Mouse (Mus musculus) limb, embryonic 12.5 days (tissue): ENCODE data around the gene Cgas. TPM values are rescaled to one million over a fixed set of nuclear protein-coding genes. Genes with fewer than 3 reads are reported as not detected.

Source experiments
- ATAC-seq: fragments of 200-750 bp; cut with Nextera tagmentation; 2 replicates; pipeline ENCODE4 v1.8.0; 2017; ENCODE audit warnings: low read depth, moderate TSS enrichment; ENCODE audit not compliant: insufficient number of reproducible peaks, insufficient read depth, low FRiP score, low TSS enrichment
- H3K27ac ChIP-seq: fragments of 300-500 bp; sonication (generic); 2 replicates; pipeline ENCODE4 v1.5.1; 2016; ENCODE audit warnings: mild to moderate bottlenecking, moderate library complexity
- H3K27me3 ChIP-seq: fragments of 300-500 bp; sonication (generic); 2 replicates; pipeline ENCODE4 v1.6.1; 2016; ENCODE audit warnings: mild to moderate bottlenecking, moderate library complexity
- H3K36me3 ChIP-seq: fragments of 300-500 bp; sonication (generic); 2 replicates; pipeline ENCODE4 v1.6.1; 2016; ENCODE audit warnings: mild to moderate bottlenecking, moderate library complexity
- H3K4me1 ChIP-seq: fragments of 300-500 bp; sonication (generic); replicated peaks from 2 replicates; pipeline ENCODE4 v1.6.1; 2016
- H3K4me2 ChIP-seq: fragments of 300-500 bp; sonication (generic); 2 replicates; pipeline ENCODE4 v1.6.1; 2016; ENCODE audit warnings: mild to moderate bottlenecking, moderate library complexity
- H3K4me3 ChIP-seq: fragments of 300-500 bp; sonication (generic); replicated peaks from 2 replicates; pipeline ENCODE4 v1.5.1; 2016; ENCODE audit warnings: mild to moderate bottlenecking
- H3K9ac ChIP-seq: fragments of 300-500 bp; sonication (generic); replicated peaks from 2 replicates; pipeline ENCODE4 v1.6.1; 2016; ENCODE audit warnings: mild to moderate bottlenecking, moderate library complexity
- H3K9me3 ChIP-seq: fragments of 300-500 bp; sonication (generic); 2 replicates; pipeline ENCODE4 v1.6.1; 2016; ENCODE audit warnings: mild to moderate bottlenecking, moderate library complexity
- WGBS: fragments of 180-500 bp; shearing (Covaris S2); methylation state at CpG from one replicate; pipeline ENCODE4 v1.1.7; 2016; 5-methylcytosine and 5-hydroxymethylcytosine counted together
- polyA plus RNA-seq: library from polyadenylated mRNA; unstranded; fragments of >200 nt; fragmentation: Nextera tagmentation; extraction: Ambion mirVana; gene quantifications from 2 replicates; pipeline ENCODE4 v1.2.1, GENCODE M21; 2016

Cgas gene
- polyA plus RNA-seq, 1 experiment from 2014 or later = 1.7 TPM

DNA sequence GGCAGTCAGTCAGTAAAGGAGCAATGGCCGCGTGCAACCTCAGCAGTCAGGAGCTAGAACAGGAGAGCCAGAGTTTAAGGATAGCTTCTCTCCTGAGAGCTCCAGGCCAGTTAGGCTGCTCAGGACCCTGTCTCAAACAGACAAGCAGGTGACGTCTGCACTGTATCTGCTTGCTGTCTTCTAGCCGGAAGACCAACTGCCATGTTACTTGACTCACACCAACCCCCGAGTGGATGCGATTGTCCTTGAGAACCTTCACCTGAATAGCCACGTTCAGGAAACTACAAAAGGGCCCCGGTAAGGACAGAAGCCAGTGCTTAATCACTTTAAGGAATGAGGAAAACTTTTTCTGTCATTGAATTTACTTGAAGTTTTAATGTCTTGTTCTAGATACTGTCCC is 14.0 kb upstream of the Cgas start:
- H3K27ac ChIP-seq = no peak overlapping the region
- H3K4me1 ChIP-seq = no peaks in the 10 kb centered on the region
- 89% methylated on average over 8 of the region's 8 CpGs for WGBS
- H3K36me3 ChIP-seq = peaks cover 74% of the 10 kb centered on the region
- no peaks in the 10 kb centered on the region for H3K9me3 ChIP-seq
- H3K27me3 ChIP-seq = no peaks in the 10 kb centered on the region
- ATAC-seq = no peak
- no peak overlapping the region for H3K4me3 ChIP-seq
- H3K9ac ChIP-seq = no peak overlapping the region
- H3K4me2 ChIP-seq = no peak overlapping the region

DNA sequence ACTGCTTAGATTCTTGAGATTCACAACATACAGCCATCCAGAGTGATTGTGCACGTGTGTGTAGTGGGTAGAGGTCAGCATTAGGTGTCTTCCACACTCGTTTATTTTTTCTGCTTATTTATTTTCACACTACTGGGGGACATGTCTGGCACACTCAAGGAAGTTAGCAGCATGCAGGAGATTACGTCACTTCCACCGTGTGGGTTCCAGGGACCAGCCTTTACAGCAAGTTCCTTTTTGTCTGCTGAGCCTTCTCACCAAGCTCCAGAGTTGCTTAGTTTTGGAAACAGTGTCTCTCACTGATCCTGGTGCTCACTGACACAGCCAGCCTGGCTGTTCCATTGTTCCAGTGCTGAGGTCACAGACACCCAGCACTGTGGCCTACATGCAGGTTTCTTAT is 8.3 kb upstream of the Cgas start:
- no peaks in the 10 kb centered on the region for H3K9me3 ChIP-seq
- H3K4me1 ChIP-seq = peaks cover 8% of the 10 kb centered on the region
- H3K27ac ChIP-seq = no peak overlapping the region
- H3K27me3 ChIP-seq = no peaks in the 10 kb centered on the region
- peaks cover 38% of the 10 kb centered on the region for H3K36me3 ChIP-seq
- 88% methylated on average over 4 of the region's 4 CpGs for WGBS
- no peak overlapping the region for H3K4me2 ChIP-seq
- H3K9ac ChIP-seq = no peak overlapping the region
- no peak overlapping the region for H3K4me3 ChIP-seq
- ATAC-seq = no peak

DNA sequence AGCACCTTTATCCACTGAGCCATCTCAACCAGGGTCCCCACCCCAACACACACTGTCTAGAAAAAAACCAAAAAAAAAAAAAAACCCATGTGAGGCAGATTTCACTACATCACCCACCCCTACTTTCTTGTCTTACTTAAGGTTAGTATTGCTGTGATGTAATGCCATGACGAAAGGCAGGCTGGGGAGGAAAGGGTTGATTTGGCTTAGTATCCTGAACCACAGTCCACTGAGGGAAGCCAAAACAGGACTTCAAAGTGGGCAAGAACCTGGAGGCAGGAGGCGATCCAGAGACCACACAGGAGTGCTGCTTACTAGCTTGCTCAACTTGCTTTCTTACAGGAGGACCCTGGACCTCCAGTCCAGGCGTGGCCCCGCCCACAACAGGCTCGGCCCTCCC is 7.4 kb upstream of the Cgas start:
- no peak for ATAC-seq
- Histone ChIP-seq H3K4me2 (no peak overlapping the region), H3K9ac (no peak overlapping the region), H3K27me3 (peaks cover 9% of the 10 kb centered on the region), H3K27ac (no peak overlapping the region), H3K9me3 (no peaks in the 10 kb centered on the region), H3K36me3 (peaks cover 35% of the 10 kb centered on the region), H3K4me3 (no peak overlapping the region), H3K4me1 (peaks cover 8% of the 10 kb centered on the region)
- WGBS = 77% methylated on average over 5 of the region's 5 CpGs

DNA sequence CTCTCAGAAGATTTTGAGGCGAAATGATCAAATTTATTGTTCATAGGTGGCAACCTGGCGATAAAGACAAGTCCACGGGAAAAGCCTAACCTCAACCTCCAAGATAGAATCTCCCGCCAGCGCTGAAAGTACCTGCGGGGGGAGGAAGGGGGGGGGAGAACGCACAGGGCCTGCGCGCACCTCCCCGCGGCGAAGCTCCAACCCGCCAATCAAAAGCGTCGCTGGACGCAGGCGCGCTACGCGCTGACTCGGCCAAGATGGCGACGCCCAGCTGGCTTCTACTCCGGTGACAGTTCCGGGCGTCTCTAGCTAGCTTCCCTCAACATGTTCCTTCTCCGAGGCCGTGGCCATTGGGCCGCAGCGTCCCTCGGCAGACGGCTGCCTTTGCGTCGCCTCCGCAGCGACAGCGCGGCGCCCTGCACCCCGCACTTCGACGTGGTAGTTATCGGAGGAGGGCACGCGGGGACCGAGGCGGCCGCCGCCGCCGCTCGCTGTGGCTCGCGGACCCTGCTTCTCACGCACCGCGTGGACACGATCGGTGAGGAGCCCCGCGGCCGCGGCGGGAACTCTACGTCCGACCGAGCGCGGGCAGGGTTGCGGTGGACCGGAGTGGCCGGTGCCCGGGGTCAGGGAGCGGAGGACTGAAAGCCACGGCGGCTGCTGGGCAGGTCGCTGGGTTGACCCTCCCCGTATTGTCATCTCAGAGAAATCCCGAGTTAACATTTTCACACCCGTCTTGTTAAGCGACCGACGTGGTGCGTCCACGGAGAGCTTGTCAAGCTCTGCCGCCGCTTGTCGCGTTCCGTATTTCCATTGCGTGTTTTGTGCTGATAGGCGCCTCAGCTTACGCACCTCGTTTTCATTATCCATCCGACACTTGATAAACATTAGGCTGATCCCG is 5.2 kb upstream of the Cgas start, which contains the start of the genes Mto1 and Gm17324:
TSS of gene Mto1 (plus strand) at position 236 of the 901 bp plus-strand sequence.
TSS of gene Gm17324 (minus strand) at position 814 of the 901 bp plus-strand sequence.
- Histone ChIP-seq H3K4me1 (peaks cover 8% of the 10 kb centered on the region), H3K4me2 (peak within 1 kb of the TSS; percentile 72), H3K36me3 (peaks cover 21% of the 10 kb centered on the region), H3K27me3 (peaks cover 30% of the 10 kb centered on the region), H3K9ac (peak within 1 kb of the TSS; percentile 90), H3K4me3 (peak within 1 kb of the TSS; percentile 98), H3K27ac (peak within 1 kb of the TSS; percentile 88), H3K9me3 (no peaks in the 10 kb centered on the region)
- peak; percentile 84 for ATAC-seq
- under 1% methylated on average over 96 of the region's 96 CpGs for WGBS

DNA sequence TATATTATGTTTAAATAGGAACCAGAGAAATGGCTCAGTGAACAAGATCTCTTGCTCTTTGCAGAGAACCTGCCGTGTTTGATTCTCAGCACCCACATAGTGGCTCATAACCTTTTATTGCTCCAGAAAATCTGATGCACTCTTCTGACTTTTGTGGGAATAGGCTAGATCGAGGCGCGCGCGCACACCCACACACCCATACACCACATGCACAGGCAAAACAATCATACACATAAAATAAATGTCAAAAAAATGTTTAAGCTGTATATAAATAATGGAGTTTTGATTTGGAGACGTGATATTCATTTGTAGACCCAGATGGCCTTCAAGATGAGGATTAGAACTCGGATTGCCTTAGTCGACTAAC is 4.6 kb upstream of the Cgas start:
- 31% methylated on average over 9 of the region's 9 CpGs for WGBS
- peak overlapping the region; percentile 72 for H3K4me2 ChIP-seq
- H3K4me1 ChIP-seq = peaks cover 12% of the 10 kb centered on the region
- H3K27me3 ChIP-seq = peaks cover 37% of the 10 kb centered on the region
- no peak overlapping the region for H3K27ac ChIP-seq
- H3K9me3 ChIP-seq = no peaks in the 10 kb centered on the region
- peaks cover 14% of the 10 kb centered on the region for H3K36me3 ChIP-seq
- peak overlapping the region; percentile 90; the same call in 1 of the 2 replicates for H3K9ac ChIP-seq
- H3K4me3 ChIP-seq = peak overlapping the region; percentile 98
- ATAC-seq = peak; percentile 26; the same call in 1 of the 2 replicates

DNA sequence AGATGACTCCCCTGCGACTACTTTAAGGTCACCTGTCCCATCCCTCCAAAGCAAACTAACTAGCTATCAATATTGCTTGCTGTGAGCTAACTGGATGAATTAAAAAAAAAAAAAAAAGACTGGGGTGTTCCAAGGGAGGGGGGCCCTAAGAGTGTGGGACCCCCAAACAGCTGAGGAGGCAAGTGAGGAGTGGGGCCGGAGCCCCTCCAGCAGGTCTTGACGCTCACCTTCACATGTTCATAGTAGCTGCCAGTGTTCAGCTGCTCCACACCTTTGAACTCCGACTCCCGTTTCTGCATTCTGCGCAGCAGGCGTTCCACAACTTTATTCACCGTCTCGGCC is 829 bp downstream of the Cgas start:
- Histone ChIP-seq H3K9me3 (no peaks in the 10 kb centered on the region), H3K9ac (peak overlapping the region; percentile 58), H3K4me3 (peak overlapping the region; percentile 49), H3K4me1 (peaks cover 7% of the 10 kb centered on the region; the same call in 1 of the 2 replicates), H3K27me3 (peaks cover 69% of the 10 kb centered on the region), H3K27ac (no peak overlapping the region), H3K36me3 (no peaks in the 10 kb centered on the region), H3K4me2 (peak overlapping the region; percentile 79)
- ATAC-seq = 0 out of 2 replicates have a peak, but pooled peaks have one; percentile 34
- 4% methylated on average over 9 of the region's 9 CpGs for WGBS

DNA sequence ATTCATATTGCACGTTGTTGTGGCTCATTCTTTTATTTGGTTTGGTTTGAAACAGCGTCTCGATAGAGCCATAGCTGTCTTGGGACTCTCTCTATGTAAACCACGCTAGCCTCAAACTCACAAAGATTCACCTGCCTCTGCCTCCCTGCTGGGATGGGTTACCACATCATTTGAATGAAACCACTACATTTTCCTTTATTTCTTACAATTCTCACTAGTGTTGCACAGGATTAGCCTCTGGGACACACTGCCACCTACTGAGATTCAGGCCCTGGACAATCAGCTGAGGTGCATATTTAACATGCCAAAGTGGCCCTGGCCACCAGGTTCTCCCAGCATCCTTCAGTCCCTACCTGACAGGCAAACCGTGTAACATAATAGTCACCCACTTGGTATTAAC is 3.6 kb downstream of the Cgas start:
- Histone ChIP-seq H3K4me3 (no peak overlapping the region), H3K27me3 (peaks cover 58% of the 10 kb centered on the region), H3K9ac (no peak overlapping the region), H3K36me3 (no peaks in the 10 kb centered on the region), H3K9me3 (no peaks in the 10 kb centered on the region), H3K27ac (no peak overlapping the region), H3K4me1 (peaks cover 7% of the 10 kb centered on the region; the same call in 1 of the 2 replicates), H3K4me2 (no peak overlapping the region)
- WGBS = 61% methylated on average over 5 of the region's 5 CpGs
- ATAC-seq = no peak

DNA sequence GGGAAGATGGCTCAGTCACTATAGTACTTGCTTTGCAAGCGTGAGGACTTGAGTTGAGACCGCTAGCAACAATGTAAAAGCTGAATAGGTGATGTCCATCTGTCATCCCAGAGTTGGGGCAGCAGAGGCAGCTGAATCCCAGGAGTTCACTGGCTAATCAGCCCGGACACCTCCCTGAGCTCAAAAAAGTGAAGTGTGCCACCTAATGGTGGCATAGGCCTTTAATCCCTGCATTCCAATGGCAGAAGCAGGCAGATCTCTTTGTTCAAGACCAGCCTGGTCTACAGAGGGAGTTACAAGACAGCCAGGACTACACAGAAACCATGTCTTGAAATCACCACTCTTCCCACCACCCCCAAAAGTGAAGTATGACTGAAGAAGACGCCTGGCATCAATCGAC is 10.6 kb downstream of the Cgas start:
- Histone ChIP-seq H3K9me3 (no peaks in the 10 kb centered on the region), H3K27ac (no peak overlapping the region), H3K27me3 (peaks cover 7% of the 10 kb centered on the region), H3K4me3 (no peak overlapping the region), H3K36me3 (no peaks in the 10 kb centered on the region), H3K4me2 (no peak overlapping the region), H3K4me1 (no peaks in the 10 kb centered on the region; the same call in 1 of the 2 replicates), H3K9ac (no peak overlapping the region)
- WGBS = 89% methylated on average over 5 of the region's 5 CpGs
- no peak for ATAC-seq

DNA sequence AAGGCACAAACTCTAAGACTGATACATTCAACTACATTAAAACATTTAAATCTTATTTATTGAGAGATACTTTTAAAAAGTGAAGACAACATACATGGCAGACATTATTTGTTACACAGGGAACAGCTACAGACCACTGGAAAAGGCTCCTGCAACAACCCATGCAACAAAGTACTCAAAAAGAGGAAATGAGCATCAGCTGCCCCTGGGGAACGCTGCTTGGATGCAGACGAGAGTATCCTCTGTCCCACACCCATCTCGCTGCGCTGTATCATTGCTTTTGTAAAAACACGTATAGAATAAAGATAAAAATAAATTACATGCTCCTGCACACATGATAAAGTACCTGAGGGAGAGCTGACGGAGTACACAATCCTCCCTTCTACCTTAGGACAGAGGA is 12.6 kb downstream of the Cgas start:
- Histone ChIP-seq H3K9ac (no peak overlapping the region), H3K4me1 (no peaks in the 10 kb centered on the region; the same call in 1 of the 2 replicates), H3K4me2 (no peak overlapping the region), H3K27ac (no peak overlapping the region), H3K9me3 (no peaks in the 10 kb centered on the region), H3K27me3 (no peaks in the 10 kb centered on the region; the same call in 1 of the 2 replicates), H3K4me3 (no peak overlapping the region), H3K36me3 (no peaks in the 10 kb centered on the region)
- no peak for ATAC-seq
- 75% methylated on average over 6 of the region's 6 CpGs for WGBS

DNA sequence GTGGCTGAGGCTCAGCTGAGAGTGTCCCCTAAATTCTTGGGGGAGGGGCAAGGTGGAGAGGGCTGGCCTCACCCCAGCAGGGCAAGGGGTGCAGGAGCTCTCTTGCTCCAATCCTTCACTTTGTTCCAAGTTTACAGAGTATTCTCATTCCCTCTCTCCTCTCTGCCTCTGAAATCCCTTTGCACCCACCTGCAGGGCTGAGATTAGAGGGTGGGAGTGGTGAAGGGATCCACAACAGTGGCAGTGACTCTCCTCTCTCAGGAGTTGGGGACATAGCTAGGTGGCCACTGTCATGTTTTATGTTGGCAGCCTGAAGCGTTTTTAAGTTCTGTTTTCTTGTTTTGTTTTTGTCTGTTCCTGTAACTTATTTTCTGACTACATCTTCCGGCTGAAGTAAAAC is 13.5 kb downstream of the Cgas start:
- Histone ChIP-seq H3K27me3 (no peaks in the 10 kb centered on the region; the same call in 1 of the 2 replicates), H3K9me3 (no peaks in the 10 kb centered on the region), H3K9ac (no peak overlapping the region), H3K36me3 (no peaks in the 10 kb centered on the region), H3K4me3 (no peak overlapping the region), H3K4me1 (no peaks in the 10 kb centered on the region; the same call in 1 of the 2 replicates), H3K4me2 (no peak overlapping the region), H3K27ac (no peak overlapping the region)
- no peak for ATAC-seq
- 57% methylated on average over 2 of the region's 2 CpGs for WGBS

DNA sequence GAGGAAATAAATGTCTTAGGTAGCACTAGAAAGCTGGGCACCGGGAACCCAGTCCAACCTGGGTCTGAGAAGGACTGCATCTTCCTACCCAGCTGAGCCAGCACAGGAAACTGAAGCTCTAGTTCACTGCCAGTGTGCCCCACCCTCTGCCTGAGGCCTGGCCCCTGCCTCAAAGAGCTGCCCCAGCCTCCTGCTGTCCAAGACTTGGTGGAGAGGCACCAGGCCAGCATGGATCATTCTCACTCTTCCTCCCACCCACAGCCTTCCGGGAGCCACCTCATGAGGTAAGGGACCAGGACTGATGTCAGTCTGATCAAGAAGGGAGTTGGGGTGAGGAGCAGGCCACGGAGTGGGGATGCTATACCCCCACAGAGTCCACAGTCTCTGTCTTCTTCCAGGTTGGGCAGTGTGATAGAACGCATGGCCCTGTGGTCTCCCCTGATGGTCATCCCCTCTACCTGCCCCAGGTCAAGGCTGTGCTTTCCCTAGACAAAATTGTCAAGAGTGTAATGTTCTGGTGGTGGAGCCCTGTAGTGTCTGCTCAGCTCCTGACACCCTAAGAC is 14.1 kb downstream of the Cgas start:
- Histone ChIP-seq H3K27ac (no peak overlapping the region), H3K9me3 (no peaks in the 10 kb centered on the region), H3K4me1 (no peaks in the 10 kb centered on the region; the same call in 1 of the 2 replicates), H3K36me3 (no peaks in the 10 kb centered on the region), H3K4me2 (no peak overlapping the region), H3K4me3 (no peak overlapping the region), H3K9ac (no peak overlapping the region), H3K27me3 (no peaks in the 10 kb centered on the region; the same call in 1 of the 2 replicates)
- WGBS = 79% methylated on average over 4 of the region's 4 CpGs
- no peak for ATAC-seq
